Mouse (Mus musculus): ENCODE results near the gene Raf1. TPM values are rescaled to one million over a fixed set of nuclear protein-coding genes. Genes with fewer than 3 reads are reported as not detected.

Gene Raf1
- polyA plus RNA-seq (2014; fragmentation: Illumina TruSeq; extraction: RNeasy Lipid Tissue Mini Kit (QIAGEN cat#74804); ENCODE audit: low replicate concordance): 35.2 TPM

DNA sequence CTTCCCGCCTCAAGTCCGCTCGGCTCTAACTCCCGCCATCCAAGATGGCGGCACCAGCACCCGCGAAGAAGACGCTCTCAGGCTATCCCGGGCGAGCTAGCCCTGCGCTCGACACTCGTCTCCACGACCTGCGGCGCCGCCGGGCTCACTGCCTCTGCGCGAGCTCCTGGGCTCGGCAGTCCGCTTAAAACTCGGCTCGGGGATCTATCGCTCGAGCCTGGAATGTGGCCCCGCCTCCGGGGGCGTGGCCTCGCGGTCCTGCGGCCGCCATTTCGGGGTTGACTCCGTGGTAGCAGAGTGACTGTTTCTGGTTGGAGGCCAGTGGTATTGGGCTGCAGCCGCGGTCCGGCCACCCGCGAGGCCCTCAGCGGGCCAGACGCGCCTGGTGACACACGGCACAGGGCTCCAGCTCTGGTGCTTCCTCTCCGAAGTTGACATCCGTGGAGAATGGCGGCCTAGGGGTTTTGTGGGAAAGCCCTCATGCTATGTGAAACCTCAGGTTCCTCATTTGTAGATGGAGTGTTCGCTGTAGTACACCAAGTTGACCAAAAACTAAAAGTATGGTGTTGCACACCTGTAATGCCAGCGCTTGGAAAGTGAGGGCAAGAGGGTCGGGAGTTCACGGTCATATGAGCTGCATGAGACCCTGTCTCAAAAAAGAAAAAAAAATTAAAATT lies at the start of gene Raf1:
Raf1 (minus strand) TSS at position 184 of the 677 bp plus-strand sequence.

DNA sequence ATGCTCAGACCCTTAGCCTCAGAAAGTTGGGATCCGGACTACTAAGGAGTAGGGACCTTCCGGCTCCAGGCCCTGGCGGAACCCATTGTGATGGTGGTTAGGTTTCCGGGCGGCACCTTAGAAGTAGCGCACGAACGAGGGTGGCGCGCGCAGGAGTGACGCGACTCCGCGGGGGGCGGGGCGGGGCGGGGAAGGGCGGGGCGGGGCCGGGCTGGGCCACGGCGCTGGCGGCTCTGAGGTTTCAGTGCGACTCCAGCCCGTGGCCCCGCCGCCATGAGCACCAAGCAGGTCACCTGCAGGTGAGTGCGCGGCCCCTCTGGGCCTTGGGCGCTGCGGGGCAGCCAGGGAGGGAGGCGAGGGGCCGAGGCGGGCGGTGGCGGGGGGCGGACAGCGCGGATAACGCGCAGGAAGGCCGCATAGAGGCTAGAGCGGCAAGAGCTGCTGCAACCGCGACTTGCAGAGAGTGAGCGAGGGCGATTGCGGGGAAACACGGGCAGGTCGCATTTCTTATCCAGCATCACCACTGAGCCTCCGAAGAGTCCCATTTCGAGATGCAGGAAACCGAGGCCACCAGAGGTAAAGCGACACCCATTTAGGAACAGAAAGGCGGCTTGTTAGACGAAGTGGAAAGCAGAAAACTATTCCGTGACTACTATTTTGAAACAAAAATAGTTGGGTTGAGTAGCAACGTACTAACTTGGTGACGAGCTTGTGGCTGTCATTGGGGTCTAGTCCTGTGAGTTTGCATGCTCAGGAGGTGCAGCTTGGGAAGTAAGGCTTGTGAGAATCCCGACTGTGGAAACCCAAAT lies 74.5 kb downstream of the Raf1 start, which contains the start of gene Mkrn2:
Mkrn2 (plus strand) TSS at position 188 of the 809 bp plus-strand sequence.

DNA sequence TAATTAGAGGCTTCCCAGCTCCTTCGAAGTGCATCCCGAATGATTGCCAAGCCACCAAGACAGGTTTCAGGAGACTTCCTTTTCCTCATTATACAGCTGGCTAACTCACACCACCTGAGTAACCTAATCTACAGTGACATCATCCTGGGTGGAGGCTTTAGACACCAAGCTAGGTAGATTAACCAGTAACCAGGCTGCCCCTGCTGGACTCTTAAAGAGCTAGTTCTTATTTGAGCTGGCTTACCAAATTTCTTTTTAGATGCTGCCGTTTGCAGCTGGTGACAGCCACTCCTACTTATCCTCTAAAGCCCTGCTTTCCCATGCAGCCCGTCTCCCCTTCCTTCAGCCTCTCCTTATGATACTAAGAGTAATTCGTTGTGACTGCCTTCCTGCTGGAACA lies 84.0 kb downstream of the Raf1 start, which contains the start of gene Mkrn2os:
Mkrn2os (minus strand) TSS at position 119 of the 400 bp plus-strand sequence.

Other genes starting within 250 kb of the Raf1 start
- gene Tsen2, start 132.0 kb downstream of the Raf1 start, polyA plus RNA-seq (2014; fragmentation: Illumina TruSeq; extraction: RNeasy Lipid Tissue Mini Kit (QIAGEN cat#74804); ENCODE audit: low replicate concordance): 1.3 TPM
- 25.9 TPM for gene Mkrn2os, start 84.1 kb downstream of the Raf1 start, polyA plus RNA-seq (2014; fragmentation: Illumina TruSeq; extraction: RNeasy Lipid Tissue Mini Kit (QIAGEN cat#74804); ENCODE audit: low replicate concordance)
- 5.9 TPM for gene Mkrn2, start 74.7 kb downstream of the Raf1 start, polyA plus RNA-seq (2014; fragmentation: Illumina TruSeq; extraction: RNeasy Lipid Tissue Mini Kit (QIAGEN cat#74804); ENCODE audit: low replicate concordance)
- not detected for gene Tmem40, start 85.8 kb upstream of the Raf1 start, polyA plus RNA-seq (2014; fragmentation: Illumina TruSeq; extraction: RNeasy Lipid Tissue Mini Kit (QIAGEN cat#74804); ENCODE audit: low replicate concordance)
- gene Cand2, start 97.9 kb upstream of the Raf1 start, polyA plus RNA-seq (2014; fragmentation: Illumina TruSeq; extraction: RNeasy Lipid Tissue Mini Kit (QIAGEN cat#74804); ENCODE audit: low replicate concordance): 2.0 TPM
- gene Rpl32, start 132.1 kb upstream of the Raf1 start, polyA plus RNA-seq (2014; fragmentation: Illumina TruSeq; extraction: RNeasy Lipid Tissue Mini Kit (QIAGEN cat#74804); ENCODE audit: low replicate concordance): 33.6 TPM
- not detected for gene Efcab12, start 161.8 kb upstream of the Raf1 start, polyA plus RNA-seq (2014; fragmentation: Illumina TruSeq; extraction: RNeasy Lipid Tissue Mini Kit (QIAGEN cat#74804); ENCODE audit: low replicate concordance)
- gene Mbd4, start 176.7 kb upstream of the Raf1 start, polyA plus RNA-seq (2014; fragmentation: Illumina TruSeq; extraction: RNeasy Lipid Tissue Mini Kit (QIAGEN cat#74804); ENCODE audit: low replicate concordance): 4.5 TPM
- gene Ift122, start 176.8 kb upstream of the Raf1 start, polyA plus RNA-seq (2014; fragmentation: Illumina TruSeq; extraction: RNeasy Lipid Tissue Mini Kit (QIAGEN cat#74804); ENCODE audit: low replicate concordance): 0.85 TPM